Mouse (Mus musculus) forebrain, postnatal 0 days (tissue): ENCODE data around the gene Megf11. TPM values are rescaled to one million over a fixed set of nuclear protein-coding genes. Genes with fewer than 3 reads are reported as not detected.

Experiments
- ATAC-seq: fragments of 200-750 bp; cut with Nextera tagmentation; 2 replicates; pipeline ENCODE4 v1.8.0; 2017; ENCODE audit warnings: mild to moderate bottlenecking, moderate library complexity
- DNase-seq: peaks from one replicate; pipeline ENCODE4 v3.0.0-alpha.2; 2015
- H3K27ac ChIP-seq: fragments of 300-500 bp; sonication (generic); 2 replicates; pipeline ENCODE4 v1.5.1; 2014; ENCODE audit warnings: low read depth, mild to moderate bottlenecking, antibody characterized with exemption, low read length, moderate library complexity, mixed read lengths
- H3K27me3 ChIP-seq: fragments of 300-500 bp; sonication (generic); 2 replicates; pipeline ENCODE4 v1.6.1; 2014; ENCODE audit warnings: mild to moderate bottlenecking, low read length, mixed read lengths; ENCODE audit not compliant: insufficient read depth
- H3K36me3 ChIP-seq: fragments of 300-500 bp; sonication (generic); 2 replicates; pipeline ENCODE4 v1.6.1; 2014; ENCODE audit warnings: mild to moderate bottlenecking, moderate library complexity; ENCODE audit not compliant: insufficient read depth
- H3K4me1 ChIP-seq: fragments of 300-500 bp; sonication (generic); 2 replicates; pipeline ENCODE4 v1.6.1; 2014; ENCODE audit warnings: antibody characterized with exemption; ENCODE audit not compliant: insufficient read depth
- H3K4me2 ChIP-seq: fragments of 300-500 bp; sonication (generic); 2 replicates; pipeline ENCODE4 v1.6.1; 2014; ENCODE audit warnings: low read depth, mild to moderate bottlenecking, moderate library complexity
- H3K4me3 ChIP-seq: fragments of 300-500 bp; sonication (generic); 2 replicates; pipeline ENCODE4 v1.5.1; 2014; ENCODE audit warnings: low read depth, low read length, mixed read lengths
- H3K9ac ChIP-seq: fragments of 300-500 bp; sonication (generic); 2 replicates; pipeline ENCODE4 v1.6.1; 2014; ENCODE audit warnings: mild to moderate bottlenecking
- H3K9me3 ChIP-seq: fragments of 300-500 bp; sonication (generic); 2 replicates; pipeline ENCODE4 v1.6.1; 2016; ENCODE audit warnings: low read length
- CTCF ChIP-seq: sonication (generic); IDR thresholded peaks from 2 replicates; pipeline ENCODE4 v1.5.1; 2016; ENCODE audit warnings: antibody characterized with exemption, control low read depth, low read depth
- WGBS: fragments of 180-500 bp; shearing (Covaris S2); extraction: QIAGEN DNeasy Blood & Tissue Kit; methylation state at CpG from one replicate; pipeline ENCODE4 v1.1.7; 2014; 5-methylcytosine and 5-hydroxymethylcytosine counted together
- polyA plus RNA-seq: library from polyadenylated mRNA; unstranded; fragments of >200 nt; fragmentation: Nextera tagmentation; extraction: Ambion mirVana; gene quantifications from 2 replicates; pipeline ENCODE4 v1.2.1, GENCODE M21; 2015
- total RNA-seq: library from RNA; depleted of rRNA; stranded (reverse); fragments of >200 nt; gene quantifications from 2 replicates; pipeline ENCODE4 v1.2.3, GENCODE M21; 2014

Megf11 gene
- total and polyA plus RNA-seq, 2 experiments from 2014 or later = 8.9 to 14.5 TPM

DNA sequence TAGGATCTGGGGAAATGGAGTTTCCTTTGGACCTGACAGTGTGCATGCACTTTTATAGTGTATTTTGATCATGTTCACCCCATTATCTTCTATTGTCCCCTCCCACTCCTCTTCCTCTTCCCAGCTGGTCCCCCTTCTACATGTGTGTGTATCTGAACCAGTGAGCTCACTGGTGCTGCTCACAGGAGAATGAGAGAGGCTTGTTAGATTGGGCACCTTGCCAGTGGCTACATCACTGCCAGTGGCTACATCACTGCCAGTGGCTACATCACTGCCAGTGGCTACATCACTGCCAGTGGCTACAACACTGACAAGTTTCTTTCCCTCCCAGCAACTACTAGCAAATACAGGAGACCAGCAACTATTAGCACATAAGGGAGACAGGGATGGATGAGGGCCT lies 192.6 kb downstream of the Megf11 start:
- peaks cover 3% of the 10 kb centered on the region; the same call in 1 of the 2 replicates for H3K4me1 ChIP-seq
- DNase-seq (no peak), ATAC-seq (peak; percentile 59; the same call in 1 of the 2 replicates)
- H3K27me3 ChIP-seq = no peaks in the 10 kb centered on the region
- H3K27ac ChIP-seq = no peak overlapping the region
- H3K9me3 ChIP-seq = no peaks in the 10 kb centered on the region
- H3K4me3 ChIP-seq = no peak overlapping the region
- no peaks in the 10 kb centered on the region for H3K36me3 ChIP-seq
- TF ChIP-seq CTCF = no peak
- no peak overlapping the region for H3K9ac ChIP-seq
- no peak overlapping the region for H3K4me2 ChIP-seq

DNA sequence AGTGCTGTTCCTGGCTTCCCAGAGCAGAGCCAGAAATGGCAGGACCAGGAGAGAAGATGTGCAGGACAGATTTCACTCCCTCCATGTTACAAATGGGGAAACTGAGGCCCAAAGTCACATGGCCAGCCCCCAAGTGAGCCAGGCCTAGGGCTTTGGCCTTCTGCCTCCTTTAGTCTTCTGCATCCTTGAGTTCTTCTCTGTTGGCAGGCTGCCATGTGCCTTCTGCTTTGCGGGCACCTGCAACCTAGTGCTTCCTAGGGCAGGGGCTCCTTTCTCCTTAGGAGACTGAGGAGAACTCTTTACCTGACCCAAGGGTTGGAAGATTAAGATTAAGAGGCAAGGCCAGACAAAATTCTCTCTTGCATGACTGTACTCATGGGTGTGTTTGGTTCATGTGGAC lies 193.9 kb downstream of the Megf11 start:
- Histone ChIP-seq H3K4me3 (no peak overlapping the region), H3K4me1 (peaks cover 3% of the 10 kb centered on the region; the same call in 1 of the 2 replicates), H3K4me2 (no peak overlapping the region), H3K9me3 (no peaks in the 10 kb centered on the region), H3K27me3 (no peaks in the 10 kb centered on the region), H3K27ac (no peak overlapping the region), H3K9ac (no peak overlapping the region), H3K36me3 (no peaks in the 10 kb centered on the region)
- ATAC-seq (no peak), DNase-seq (no peak)
- no peak for TF ChIP-seq CTCF
- WGBS = 67% methylated on average over 1 of the region's 1 CpGs

DNA sequence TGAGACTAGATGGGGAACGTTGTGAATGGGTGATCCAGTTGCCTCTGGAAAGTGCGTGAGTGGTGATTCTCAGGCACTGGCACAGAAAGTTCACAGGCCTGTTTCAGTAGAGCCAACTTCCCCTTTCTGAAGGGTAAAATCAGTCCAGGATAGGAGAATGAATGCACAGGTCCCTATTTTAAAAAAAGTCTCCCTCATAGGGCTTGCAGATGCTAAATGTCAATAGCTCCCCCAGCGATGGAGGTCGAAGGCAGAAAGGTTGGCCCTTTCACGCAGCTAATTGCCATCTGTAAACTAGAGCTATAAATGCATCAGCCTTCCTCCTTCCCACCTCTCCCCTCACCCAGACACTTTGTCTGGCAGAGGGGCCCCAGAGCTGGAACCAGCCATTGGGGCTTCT lies 200.9 kb downstream of the Megf11 start:
- Histone ChIP-seq H3K36me3 (no peaks in the 10 kb centered on the region), H3K9ac (no peak overlapping the region), H3K27me3 (no peaks in the 10 kb centered on the region), H3K4me1 (no peaks in the 10 kb centered on the region), H3K9me3 (no peaks in the 10 kb centered on the region), H3K4me2 (no peak overlapping the region), H3K4me3 (no peak overlapping the region), H3K27ac (no peak overlapping the region)
- ATAC-seq = no peak
- no peak for TF ChIP-seq CTCF
- no peak for DNase-seq
- 85% methylated on average over 5 of the region's 5 CpGs for WGBS

- Histone ChIP-seq H3K4me2 (no peak overlapping the region), H3K27me3 (no peaks in the 10 kb centered on the region), H3K36me3 (no peaks in the 10 kb centered on the region), H3K4me1 (no peaks in the 10 kb centered on the region), H3K9ac (no peak overlapping the region), H3K27ac (no peak overlapping the region), H3K9me3 (no peaks in the 10 kb centered on the region), H3K4me3 (no peak overlapping the region)
- TF ChIP-seq CTCF = no peak
- no peak for DNase-seq
- 88% methylated on average over 7 of the region's 7 CpGs for WGBS
- no peak for ATAC-seq
Measured at GRCm38 (mm10) chr9:64587991-64588390, 202.6 kb downstream of the Megf11 start.

GRCm38 (mm10) chr9:64590634-64591041 lies 205.2 kb downstream of the Megf11 start:
- H3K4me1 ChIP-seq = no peaks in the 10 kb centered on the region
- ATAC-seq (no peak), DNase-seq (no peak)
- H3K4me3 ChIP-seq = no peak overlapping the region
- H3K4me2 ChIP-seq = no peak overlapping the region
- 45% methylated on average over 5 of the region's 5 CpGs for WGBS
- no peaks in the 10 kb centered on the region for H3K27me3 ChIP-seq
- no peak overlapping the region for H3K27ac ChIP-seq
- TF ChIP-seq CTCF = no peak
- no peaks in the 10 kb centered on the region for H3K9me3 ChIP-seq
- no peak overlapping the region for H3K9ac ChIP-seq
- H3K36me3 ChIP-seq = no peaks in the 10 kb centered on the region

DNA sequence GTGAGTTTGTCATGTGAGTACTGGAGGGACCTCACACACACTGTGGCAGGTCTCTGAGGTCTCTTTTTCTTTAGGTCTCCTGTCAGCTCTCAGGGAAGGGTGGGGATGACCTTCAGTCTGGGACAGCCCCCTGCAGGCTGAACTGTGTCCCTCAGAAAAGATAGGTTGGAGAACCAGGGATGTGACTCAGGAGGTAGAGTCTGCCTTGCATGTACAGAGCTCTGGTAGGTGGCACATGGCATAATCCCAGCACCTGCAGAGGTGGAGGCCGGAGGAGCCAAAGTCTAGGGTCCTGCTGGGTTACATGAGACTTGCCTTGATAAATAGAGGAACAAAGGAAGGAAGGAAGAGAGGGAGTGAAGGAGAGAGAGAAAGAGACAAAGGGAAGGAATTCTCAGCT lies 206.0 kb downstream of the Megf11 start:
- TF ChIP-seq CTCF = no peak
- no peaks in the 10 kb centered on the region for H3K27me3 ChIP-seq
- H3K4me1 ChIP-seq = no peaks in the 10 kb centered on the region
- no peak overlapping the region for H3K27ac ChIP-seq
- H3K36me3 ChIP-seq = no peaks in the 10 kb centered on the region
- no peak overlapping the region for H3K9ac ChIP-seq
- no peaks in the 10 kb centered on the region for H3K9me3 ChIP-seq
- no peak for DNase-seq
- 76% methylated on average over 1 of the region's 1 CpGs for WGBS
- H3K4me2 ChIP-seq = no peak overlapping the region
- ATAC-seq = no peak
- H3K4me3 ChIP-seq = no peak overlapping the region

DNA sequence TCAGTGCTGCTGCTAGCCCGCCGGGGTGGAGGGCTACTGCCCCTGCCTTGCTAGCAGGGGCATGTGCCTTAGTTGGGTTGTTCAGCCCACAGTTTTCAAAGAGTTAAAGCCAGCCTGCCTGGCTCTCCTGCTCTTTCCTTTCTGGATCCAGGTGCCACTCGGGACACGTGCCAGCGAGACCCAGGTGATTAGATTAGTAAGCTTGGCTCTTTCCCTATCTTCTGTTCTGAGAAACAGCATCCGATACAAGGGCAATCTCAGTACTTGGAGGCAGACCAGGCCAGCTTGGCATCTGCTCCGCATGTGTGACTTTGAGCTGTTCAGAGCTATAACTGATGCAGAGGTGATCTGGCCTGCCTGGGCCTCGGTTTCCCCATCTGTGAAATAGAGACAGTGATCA lies 209.0 kb downstream of the Megf11 start:
- DNase-seq (no peak), ATAC-seq (no peak)
- Histone ChIP-seq H3K4me3 (no peak overlapping the region), H3K27me3 (no peaks in the 10 kb centered on the region), H3K4me2 (no peak overlapping the region), H3K9me3 (no peaks in the 10 kb centered on the region), H3K36me3 (no peaks in the 10 kb centered on the region), H3K27ac (no peak overlapping the region), H3K4me1 (no peaks in the 10 kb centered on the region), H3K9ac (no peak overlapping the region)
- 57% methylated on average over 8 of the region's 8 CpGs for WGBS
- no peak for TF ChIP-seq CTCF

- H3K27ac ChIP-seq = no peak overlapping the region
Measured at GRCm38 (mm10) chr9:64598427-64598826, 213.0 kb downstream of the Megf11 start.

More at GRCm38 (mm10) chr9:64598427-64598826, 213.0 kb downstream of the Megf11 start:
- DNase-seq (no peak), ATAC-seq (no peak)
- no peak for TF ChIP-seq CTCF
- H3K9me3 ChIP-seq = no peaks in the 10 kb centered on the region
- no peak overlapping the region for H3K9ac ChIP-seq
- no peak overlapping the region for H3K4me3 ChIP-seq
- H3K4me2 ChIP-seq = no peak overlapping the region
- WGBS = 95% methylated on average over 7 of the region's 7 CpGs
- H3K36me3 ChIP-seq = no peaks in the 10 kb centered on the region
- H3K4me1 ChIP-seq = no peaks in the 10 kb centered on the region
- no peaks in the 10 kb centered on the region for H3K27me3 ChIP-seq
